Mouse (Mus musculus): ENCODE measurements around the gene Tbc1d17. TPM values are rescaled to one million over a fixed set of nuclear protein-coding genes. Genes with fewer than 3 reads are reported as not detected.

The Tbc1d17 gene
- polyA plus RNA-seq, 1 experiment from 2014 or later, result 120 TPM

DNA sequence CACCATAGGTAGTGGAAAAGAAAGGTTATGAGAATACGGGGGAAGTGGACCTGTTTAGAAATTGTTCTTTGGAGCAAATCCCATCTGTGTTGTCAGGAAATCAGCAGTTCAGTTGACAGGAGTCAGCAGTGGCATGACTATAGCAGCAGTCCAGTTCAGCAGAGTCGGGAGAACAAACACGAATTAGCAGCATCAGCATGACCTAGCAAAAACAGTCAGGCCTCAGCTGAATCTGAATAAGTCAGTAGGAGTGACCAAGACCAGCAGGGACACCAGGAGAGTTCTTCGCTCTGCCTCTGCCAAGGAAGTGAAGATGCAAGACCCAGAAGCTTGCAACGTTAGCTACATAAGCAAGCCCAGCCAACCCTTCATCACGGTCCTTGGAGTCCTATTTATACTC is 56.1 kb downstream of the Tbc1d17 start:
- H3K9ac ChIP-seq (replicated peaks), result no peak overlapping the region
- H3K9me3 ChIP-seq, result no peaks in the 10 kb centered on the region
- no peak for ATAC-seq (replicated peaks)
- no peaks in the 10 kb centered on the region for H3K4me1 ChIP-seq
- H3K36me3 ChIP-seq, result no peaks in the 10 kb centered on the region
- no peak overlapping the region for H3K4me3 ChIP-seq
- H3K27ac ChIP-seq (replicated peaks), result no peak overlapping the region
- 83% methylated on average over 6 of the region's 6 CpGs for WGBS
- no peaks in the 10 kb centered on the region for H3K27me3 ChIP-seq
- H3K4me2 ChIP-seq (replicated peaks), result no peak overlapping the region

DNA sequence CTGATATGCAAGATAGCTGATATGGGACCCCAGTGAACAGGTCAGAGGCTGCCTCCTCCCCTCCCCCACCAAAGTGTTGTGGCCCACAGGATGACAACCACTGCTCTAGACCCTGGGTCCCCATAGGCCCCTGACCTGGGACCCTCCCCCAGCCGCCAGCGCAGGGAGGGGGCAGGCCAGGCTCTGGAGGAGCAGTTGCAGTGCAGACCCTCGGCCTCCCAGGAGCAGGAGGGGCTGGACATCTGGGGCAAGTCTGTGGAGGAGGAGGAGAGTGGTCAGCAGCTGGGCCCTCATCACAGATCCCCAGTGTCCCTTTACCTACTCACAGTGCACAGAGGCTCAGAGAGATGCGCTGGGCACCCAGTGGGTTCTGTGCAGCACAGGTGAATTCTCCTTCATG is 58.8 kb downstream of the Tbc1d17 start:
- H3K27me3 ChIP-seq, result no peaks in the 10 kb centered on the region
- H3K27ac ChIP-seq (replicated peaks), result no peak overlapping the region
- H3K36me3 ChIP-seq, result no peaks in the 10 kb centered on the region
- H3K4me1 ChIP-seq, result no peaks in the 10 kb centered on the region
- H3K9ac ChIP-seq (replicated peaks), result no peak overlapping the region
- WGBS, result 55% methylated on average over 4 of the region's 4 CpGs
- no peak for ATAC-seq (replicated peaks)
- H3K9me3 ChIP-seq, result no peaks in the 10 kb centered on the region
- H3K4me2 ChIP-seq (replicated peaks), result no peak overlapping the region
- H3K4me3 ChIP-seq, result no peak overlapping the region

DNA sequence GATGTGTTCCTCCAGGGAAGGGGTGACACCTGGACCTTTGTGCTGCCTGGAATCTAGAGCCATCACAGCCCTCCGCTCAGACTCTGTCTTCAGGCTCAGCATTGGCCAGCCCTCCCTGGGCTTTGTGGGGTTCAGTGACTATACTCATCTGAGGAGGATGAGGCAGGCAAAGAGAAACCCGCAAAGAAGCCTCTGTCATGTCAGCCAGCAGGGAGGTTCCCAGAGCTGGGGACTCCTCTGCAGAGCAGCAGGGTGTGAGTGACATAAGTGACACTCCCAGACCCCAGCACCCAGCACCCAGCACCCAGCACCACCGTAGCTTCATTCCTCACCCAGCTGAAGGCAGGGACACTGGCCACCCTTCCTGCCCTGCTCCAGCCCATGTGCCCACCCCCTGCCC is 59.3 kb downstream of the Tbc1d17 start:
- no peak for ATAC-seq (replicated peaks)
- no peaks in the 10 kb centered on the region for H3K4me1 ChIP-seq
- WGBS, result 72% methylated on average over 3 of the region's 3 CpGs
- H3K36me3 ChIP-seq, result no peaks in the 10 kb centered on the region
- H3K9ac ChIP-seq (replicated peaks), result no peak overlapping the region
- no peak overlapping the region for H3K4me3 ChIP-seq
- no peak overlapping the region for H3K4me2 ChIP-seq (replicated peaks)
- no peaks in the 10 kb centered on the region for H3K9me3 ChIP-seq
- H3K27me3 ChIP-seq, result no peaks in the 10 kb centered on the region
- no peak overlapping the region for H3K27ac ChIP-seq (replicated peaks)

MicroRNA genes within 50 kb of the gene (microRNA counts, 519-probe panel; counts per million panel counts)
- not detected for microRNA mmu-miR-707

Small RNA genes lying within 50 kb of the gene (microRNA-seq; reads per million reads assigned to microRNA genes)
- not detected for gene Mir707

Other genes with a start within 250 kb of the Tbc1d17 start
- gene Myh14, start 178.2 kb downstream of the Tbc1d17 start, polyA plus RNA-seq (2015; fragmentation: Nextera tagmentation; extraction: Ambion mirVana), result 1.3 and 1.5 TPM in 2 replicates
- gene Izumo2, start 140.3 kb downstream of the Tbc1d17 start, polyA plus RNA-seq (2015; fragmentation: Nextera tagmentation; extraction: Ambion mirVana), result not detected in 2 replicates
- 36.2 and 37.2 TPM in 2 replicates for gene Vrk3, start 100.7 kb downstream of the Tbc1d17 start, polyA plus RNA-seq (2015; fragmentation: Nextera tagmentation; extraction: Ambion mirVana)
- 1.1 and 1.2 TPM in 2 replicates for gene Zfp473, start 98.0 kb downstream of the Tbc1d17 start, polyA plus RNA-seq (2015; fragmentation: Nextera tagmentation; extraction: Ambion mirVana)
- gene Nup62, start 33.0 kb downstream of the Tbc1d17 start, polyA plus RNA-seq (2015; fragmentation: Nextera tagmentation; extraction: Ambion mirVana), result 52.3 and 56.0 TPM in 2 replicates
- 1.8 and 2.3 TPM in 2 replicates for gene Il4i1, start 32.7 kb downstream of the Tbc1d17 start, polyA plus RNA-seq (2015; fragmentation: Nextera tagmentation; extraction: Ambion mirVana)
- 4.6 and 5.0 TPM in 2 replicates for gene Atf5, start 32.4 kb downstream of the Tbc1d17 start, polyA plus RNA-seq (2015; fragmentation: Nextera tagmentation; extraction: Ambion mirVana)
- gene Akt1s1, start 88 bp downstream of the Tbc1d17 start, polyA plus RNA-seq (2015; fragmentation: Nextera tagmentation; extraction: Ambion mirVana), result 118 and 120 TPM in 2 replicates
- gene Pnkp, start 8.1 kb upstream of the Tbc1d17 start, polyA plus RNA-seq (2015; fragmentation: Nextera tagmentation; extraction: Ambion mirVana), result 32.1 and 35.3 TPM in 2 replicates
- 583 and 618 TPM in 2 replicates for gene Ptov1, start 20.7 kb upstream of the Tbc1d17 start, polyA plus RNA-seq (2015; fragmentation: Nextera tagmentation; extraction: Ambion mirVana)
- gene Med25, start 43.6 kb upstream of the Tbc1d17 start, polyA plus RNA-seq (2015; fragmentation: Nextera tagmentation; extraction: Ambion mirVana), result 164 and 166 TPM in 2 replicates
- 20.6 and 22.1 TPM in 2 replicates for gene Fuz, start 47.0 kb upstream of the Tbc1d17 start, polyA plus RNA-seq (2015; fragmentation: Nextera tagmentation; extraction: Ambion mirVana)
- gene Ap2a1, start 80.4 kb upstream of the Tbc1d17 start, polyA plus RNA-seq (2015; fragmentation: Nextera tagmentation; extraction: Ambion mirVana), result 105 and 107 TPM in 2 replicates
- not detected in 2 replicates for gene Tsks, start 94.1 kb upstream of the Tbc1d17 start, polyA plus RNA-seq (2015; fragmentation: Nextera tagmentation; extraction: Ambion mirVana)
- 48.2 and 51.6 TPM in 2 replicates for gene Cpt1c, start 125.8 kb upstream of the Tbc1d17 start, polyA plus RNA-seq (2015; fragmentation: Nextera tagmentation; extraction: Ambion mirVana)
- 703 and 728 TPM in 2 replicates for gene Prmt1, start 137.5 kb upstream of the Tbc1d17 start, polyA plus RNA-seq (2015; fragmentation: Nextera tagmentation; extraction: Ambion mirVana)
- gene Irf3, start 148.6 kb upstream of the Tbc1d17 start, polyA plus RNA-seq (2015; fragmentation: Nextera tagmentation; extraction: Ambion mirVana), result 62.6 and 66.6 TPM in 2 replicates
- 19.2 and 21.8 TPM in 2 replicates for gene Bcl2l12, start 149.6 kb upstream of the Tbc1d17 start, polyA plus RNA-seq (2015; fragmentation: Nextera tagmentation; extraction: Ambion mirVana)
- 42.8 and 47.1 TPM in 2 replicates for gene Scaf1, start 167.3 kb upstream of the Tbc1d17 start, polyA plus RNA-seq (2015; fragmentation: Nextera tagmentation; extraction: Ambion mirVana)
- 10.4 and 11.5 TPM in 2 replicates for gene Rras, start 168.9 kb upstream of the Tbc1d17 start, polyA plus RNA-seq (2015; fragmentation: Nextera tagmentation; extraction: Ambion mirVana)
- 16.0 and 16.1 TPM in 2 replicates for gene Prr12, start 203.8 kb upstream of the Tbc1d17 start, polyA plus RNA-seq (2015; fragmentation: Nextera tagmentation; extraction: Ambion mirVana)
- gene Nosip, start 213.3 kb upstream of the Tbc1d17 start, polyA plus RNA-seq (2015; fragmentation: Nextera tagmentation; extraction: Ambion mirVana), result 62.4 and 63.9 TPM in 2 replicates
- gene Prrg2, start 213.6 kb upstream of the Tbc1d17 start, polyA plus RNA-seq (2015; fragmentation: Nextera tagmentation; extraction: Ambion mirVana), result 12.6 and 15.3 TPM in 2 replicates
- 49.6 and 54.4 TPM in 2 replicates for gene Rcn3, start 243.1 kb upstream of the Tbc1d17 start, polyA plus RNA-seq (2015; fragmentation: Nextera tagmentation; extraction: Ambion mirVana)

Data from forebrain, embryonic 15.5 days (tissue).